Mouse (Mus musculus) midbrain, embryonic 11.5 days (tissue): ENCODE results near the gene Aurka. TPM values are rescaled to one million over a fixed set of nuclear protein-coding genes. Genes with fewer than 3 reads are reported as not detected.

Experiments
- ATAC-seq: fragments of 200-750 bp; cut with Nextera tagmentation; 2 replicates; pipeline ENCODE4 v1.8.0; 2017; ENCODE audit warnings: moderate TSS enrichment, moderate library complexity; ENCODE audit not compliant: low FRiP score
- DNase-seq: peaks from one replicate; pipeline ENCODE4 v3.0.0; 2015; ENCODE audit warnings: low spot score; ENCODE audit errors: missing footprints
- H3K27ac ChIP-seq: fragments of 300-500 bp; sonication (generic); 2 replicates; pipeline ENCODE4 v1.5.1; 2014; ENCODE audit warnings: low read depth, low read length
- H3K27me3 ChIP-seq: fragments of 300-500 bp; sonication (generic); 2 replicates; pipeline ENCODE4 v1.6.1; 2014; ENCODE audit warnings: mild to moderate bottlenecking, low read length, moderate library complexity, mixed read lengths; ENCODE audit not compliant: control insufficient read depth, insufficient read depth
- H3K36me3 ChIP-seq: fragments of 300-500 bp; sonication (generic); 2 replicates; pipeline ENCODE4 v1.6.1; 2014; ENCODE audit warnings: mild to moderate bottlenecking, low read length, moderate library complexity, mixed read lengths; ENCODE audit not compliant: control insufficient read depth, insufficient read depth
- H3K4me1 ChIP-seq: fragments of 300-500 bp; sonication (generic); 2 replicates; pipeline ENCODE4 v1.6.1; 2014; ENCODE audit warnings: low read length; ENCODE audit not compliant: control insufficient read depth, insufficient read depth
- H3K4me2 ChIP-seq: fragments of 300-500 bp; sonication (generic); 2 replicates; pipeline ENCODE4 v1.6.1; 2014; ENCODE audit warnings: mild to moderate bottlenecking, moderate library complexity
- H3K4me3 ChIP-seq: fragments of 300-500 bp; sonication (generic); 2 replicates; pipeline ENCODE4 v1.5.1; 2014; ENCODE audit warnings: low read depth, low read length
- H3K9ac ChIP-seq: fragments of 300-500 bp; sonication (generic); 2 replicates; pipeline ENCODE4 v1.6.1; 2014; ENCODE audit warnings: low read length
- H3K9me3 ChIP-seq: fragments of 300-500 bp; sonication (generic); 2 replicates; pipeline ENCODE4 v1.6.1; 2016; ENCODE audit warnings: low read length; ENCODE audit not compliant: control insufficient read depth
- WGBS: fragments of 180-500 bp; shearing (Covaris S2); extraction: QIAGEN DNeasy Blood & Tissue Kit; methylation state at CpG from one replicate; pipeline ENCODE4 v1.1.7; 2014; 5-methylcytosine and 5-hydroxymethylcytosine counted together
- polyA plus RNA-seq: library from polyadenylated mRNA; unstranded; fragments of >200 nt; fragmentation: Nextera tagmentation; extraction: Ambion mirVana; gene quantifications from 2 replicates; pipeline ENCODE4 v1.2.1, GENCODE M21; 2014

Gene Aurka
- 163 and 169 TPM in 2 replicates for polyA plus RNA-seq

DNA sequence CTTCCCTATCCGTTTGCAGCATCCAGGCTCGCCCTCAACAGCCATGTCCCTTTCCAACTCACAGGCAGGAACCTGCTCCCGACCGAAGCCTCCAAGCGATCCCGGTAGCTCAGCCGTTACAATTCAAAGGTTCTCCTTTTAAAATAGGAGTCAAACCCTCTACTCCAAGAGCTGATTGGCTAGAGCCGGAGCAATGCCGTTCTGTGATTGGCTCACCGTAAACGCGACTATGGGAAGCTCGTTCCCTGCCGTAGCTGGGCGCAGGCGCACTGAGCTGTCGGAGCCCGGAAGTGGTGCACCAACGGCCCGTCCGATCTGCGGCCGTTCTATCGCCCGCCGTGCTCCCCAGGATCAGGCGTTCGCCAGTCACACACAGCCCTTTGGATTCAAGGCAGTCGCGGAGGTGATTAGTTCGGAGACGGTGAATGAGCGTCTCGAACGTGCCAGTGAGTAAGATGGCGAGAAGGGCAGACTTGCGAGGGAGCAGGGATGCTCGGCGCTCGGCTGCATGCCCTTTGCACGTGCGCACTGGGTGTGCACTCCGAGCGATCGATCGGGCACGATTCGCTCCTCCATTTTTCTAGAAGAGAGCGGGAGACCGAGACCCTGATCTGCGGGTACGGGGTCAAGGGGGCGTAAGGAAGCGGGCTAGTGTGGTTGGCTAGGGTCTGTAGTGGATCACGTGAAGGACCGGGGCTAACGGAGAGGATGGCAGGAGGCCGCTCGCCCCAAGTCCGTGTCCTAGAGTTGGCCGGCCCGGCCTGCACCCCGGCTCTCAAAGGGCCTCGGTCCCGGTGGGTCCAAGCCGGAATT lies at the start of gene Aurka, which contains the start of gene Cstf1:
Aurka (minus strand) TSS at position 125 of the 813 bp plus-strand sequence.
Cstf1 (plus strand) TSS at position 271 of the 813 bp plus-strand sequence.
- peak; percentile 98 for ATAC-seq
- WGBS, result under 1% methylated on average over 66 of the region's 66 CpGs

DNA sequence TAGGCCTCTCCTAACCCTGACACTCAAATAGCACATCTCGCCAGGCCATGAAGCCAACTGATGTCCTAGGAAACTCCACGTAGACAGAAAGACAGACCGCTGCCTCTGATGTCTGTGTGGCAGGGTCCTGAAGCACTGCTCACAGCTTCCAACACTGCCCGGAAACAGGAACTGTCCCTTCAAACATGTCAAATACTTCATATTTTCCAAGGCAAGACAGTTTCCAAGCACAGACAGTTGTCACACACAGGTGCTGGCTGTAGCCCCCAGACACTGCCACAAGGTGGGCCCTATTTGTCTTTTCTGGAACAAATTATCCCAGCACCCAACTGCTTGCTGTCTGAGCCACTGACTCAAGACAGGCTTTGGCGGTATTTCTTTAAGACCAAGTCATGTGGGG lies 47.9 kb upstream of the Aurka start:
- 87% methylated on average over 5 of the region's 5 CpGs for WGBS
- Histone ChIP-seq H3K4me2 (no peak overlapping the region), H3K4me3 (no peak overlapping the region), H3K27ac (no peak overlapping the region), H3K36me3 (no peaks in the 10 kb centered on the region), H3K9me3 (no peaks in the 10 kb centered on the region), H3K9ac (no peak overlapping the region), H3K27me3 (no peaks in the 10 kb centered on the region), H3K4me1 (0 out of 2 replicates have a peak, but pooled peaks cover 2% of the 10 kb centered on the region)
- ATAC-seq (no peak), DNase-seq (peak; percentile 69)

More for the DNA sequence above, at the start of gene Aurka, which contains the start of gene Cstf1:
- Histone ChIP-seq H3K9ac (peak within 1 kb of the TSS; percentile 95), H3K4me2 (peak within 1 kb of the TSS; percentile 85), H3K4me1 (peaks cover 17% of the 10 kb centered on the region), H3K27ac (peak within 1 kb of the TSS; percentile 68), H3K4me3 (peak within 1 kb of the TSS; percentile 92), H3K27me3 (no peaks in the 10 kb centered on the region), H3K9me3 (no peaks in the 10 kb centered on the region), H3K36me3 (peaks cover 22% of the 10 kb centered on the region; the same call in 1 of the 2 replicates)
- DNase-seq, result peak; percentile 99

DNA sequence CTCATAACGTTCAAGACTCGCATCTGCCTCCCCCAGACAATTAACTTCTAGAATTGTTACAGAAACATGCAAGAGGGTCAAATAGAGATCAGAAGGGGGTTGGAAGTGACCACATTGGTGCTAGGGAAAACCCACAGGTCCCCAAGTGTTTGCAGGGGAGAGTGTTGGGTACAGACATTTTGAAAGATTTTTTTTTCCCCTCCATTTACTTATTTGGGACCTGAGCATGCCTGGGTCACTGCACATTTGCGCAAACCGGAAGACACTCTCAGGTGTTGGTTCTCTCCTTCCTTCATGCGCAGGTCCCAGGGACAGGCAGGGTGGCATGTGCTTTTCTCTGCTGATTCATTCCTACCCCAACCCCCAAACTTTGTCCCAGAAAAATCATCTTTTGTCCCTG lies 46.5 kb upstream of the Aurka start:
- Histone ChIP-seq H3K36me3 (no peaks in the 10 kb centered on the region), H3K4me3 (no peak overlapping the region), H3K4me1 (peaks cover 5% of the 10 kb centered on the region; the same call in 1 of the 2 replicates), H3K27ac (no peak overlapping the region), H3K9ac (no peak overlapping the region), H3K9me3 (no peaks in the 10 kb centered on the region), H3K27me3 (no peaks in the 10 kb centered on the region), H3K4me2 (no peak overlapping the region)
- 88% methylated on average over 5 of the region's 5 CpGs for WGBS
- ATAC-seq (no peak), DNase-seq (no peak)

DNA sequence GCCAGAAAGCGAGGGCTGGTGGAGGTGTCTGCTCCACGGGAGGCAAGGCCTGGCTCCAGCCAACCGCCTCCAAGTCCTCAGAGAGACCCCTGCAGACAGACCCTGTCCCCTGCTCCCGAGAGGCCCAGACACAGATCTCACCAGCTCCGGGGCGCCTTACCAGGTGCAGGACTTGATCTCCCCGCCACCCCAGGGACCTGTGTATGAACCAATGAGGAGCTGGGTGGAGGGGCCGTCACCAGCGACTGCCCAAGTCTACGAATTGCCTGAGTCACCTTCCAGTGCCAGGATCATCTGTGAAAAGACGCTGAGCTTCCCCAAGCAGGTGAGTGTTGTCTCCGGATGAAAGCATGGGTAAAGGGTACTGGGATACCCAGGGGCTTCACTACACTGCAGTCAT lies 45.9 kb upstream of the Aurka start:
- Histone ChIP-seq H3K9me3 (no peaks in the 10 kb centered on the region), H3K27me3 (no peaks in the 10 kb centered on the region), H3K4me3 (no peak overlapping the region), H3K4me1 (peaks cover 5% of the 10 kb centered on the region; the same call in 1 of the 2 replicates), H3K4me2 (no peak overlapping the region), H3K36me3 (no peaks in the 10 kb centered on the region), H3K27ac (no peak overlapping the region), H3K9ac (no peak overlapping the region)
- DNase-seq (peak; percentile 17), ATAC-seq (no peak)
- 65% methylated on average over 12 of the region's 12 CpGs for WGBS

DNA sequence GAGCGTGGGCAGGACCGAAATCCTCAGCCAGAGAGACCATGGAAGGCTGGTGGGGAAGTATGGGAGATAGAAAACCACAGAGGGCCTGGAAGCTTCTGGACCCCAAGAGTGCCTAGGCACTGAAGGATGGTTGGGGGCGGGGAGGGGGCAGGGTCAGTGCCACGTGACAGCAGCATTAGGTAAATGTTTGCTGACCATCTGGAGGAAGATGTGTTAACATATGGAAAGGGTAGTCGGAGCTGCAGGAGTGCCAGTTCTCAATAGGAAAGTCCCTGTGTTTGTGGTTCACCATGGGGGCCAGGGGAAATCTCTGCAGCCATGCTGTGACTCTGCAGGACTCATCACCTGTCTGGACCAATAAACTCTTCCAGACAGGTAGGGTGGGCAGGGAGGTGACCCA lies 43.6 kb upstream of the Aurka start:
- no peak overlapping the region for H3K4me3 ChIP-seq
- no peaks in the 10 kb centered on the region for H3K27me3 ChIP-seq
- no peaks in the 10 kb centered on the region for H3K36me3 ChIP-seq
- DNase-seq (peak; percentile 74), ATAC-seq (no peak)
- H3K4me1 ChIP-seq, result peaks cover 5% of the 10 kb centered on the region; the same call in 1 of the 2 replicates
- H3K4me2 ChIP-seq, result no peak overlapping the region
- H3K9me3 ChIP-seq, result no peaks in the 10 kb centered on the region
- no peak overlapping the region for H3K9ac ChIP-seq
- no peak overlapping the region for H3K27ac ChIP-seq
- WGBS, result 47% methylated on average over 5 of the region's 5 CpGs

DNA sequence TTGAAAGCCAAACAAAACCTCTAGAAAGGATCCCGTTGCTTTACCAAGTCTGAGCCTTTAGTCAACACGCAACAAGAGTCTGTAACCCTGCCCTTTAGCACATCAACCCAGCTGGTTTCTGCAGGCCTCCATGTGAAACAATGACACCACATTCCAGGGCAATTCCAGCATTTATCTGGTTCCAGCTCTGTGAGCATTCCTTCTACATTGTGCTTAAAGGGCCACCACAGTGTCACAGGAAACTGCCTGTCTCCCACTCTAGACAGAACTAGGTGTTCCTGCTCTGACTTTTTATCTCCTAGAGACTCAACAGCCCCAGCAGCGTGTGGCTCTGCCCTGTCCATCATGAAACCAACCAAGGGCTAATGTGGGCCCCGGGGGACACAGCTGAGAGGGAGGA lies 42.9 kb upstream of the Aurka start:
- no peak overlapping the region for H3K9ac ChIP-seq
- H3K27ac ChIP-seq, result no peak overlapping the region
- 36% methylated on average over 4 of the region's 4 CpGs for WGBS
- no peaks in the 10 kb centered on the region for H3K9me3 ChIP-seq
- H3K4me1 ChIP-seq, result peaks cover 5% of the 10 kb centered on the region; the same call in 1 of the 2 replicates
- DNase-seq (peak; percentile 86), ATAC-seq (no peak)
- no peak overlapping the region for H3K4me2 ChIP-seq
- H3K36me3 ChIP-seq, result no peaks in the 10 kb centered on the region
- no peaks in the 10 kb centered on the region for H3K27me3 ChIP-seq
- H3K4me3 ChIP-seq, result no peak overlapping the region

DNA sequence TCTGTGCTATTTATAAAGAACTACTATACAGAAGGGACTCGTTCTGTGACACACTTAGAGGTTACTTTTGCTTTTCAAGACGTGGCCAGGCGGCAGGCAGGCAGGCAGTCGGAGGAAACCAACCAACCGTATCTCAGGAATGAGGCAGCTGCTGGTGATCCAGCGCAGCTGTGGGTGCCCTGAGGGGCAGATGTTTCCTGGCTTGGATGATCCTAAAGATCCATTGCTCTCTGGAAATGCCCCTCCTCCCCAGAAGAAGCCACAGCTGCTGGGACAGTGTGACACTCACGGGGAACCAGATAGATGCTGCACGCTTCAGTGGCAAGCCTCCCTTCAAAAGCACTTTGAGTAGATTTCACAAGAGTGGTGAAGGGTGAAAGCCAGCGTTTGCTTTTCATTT lies 42.1 kb upstream of the Aurka start:
- Histone ChIP-seq H3K4me1 (peaks cover 5% of the 10 kb centered on the region; the same call in 1 of the 2 replicates), H3K9ac (no peak overlapping the region), H3K36me3 (no peaks in the 10 kb centered on the region), H3K4me2 (peak overlapping the region; percentile 11; the same call in 1 of the 2 replicates), H3K27me3 (no peaks in the 10 kb centered on the region), H3K27ac (no peak overlapping the region), H3K9me3 (no peaks in the 10 kb centered on the region), H3K4me3 (no peak overlapping the region)
- peak; percentile 55; the same call in 1 of the 2 replicates for ATAC-seq
- peak; percentile 89 for DNase-seq
- WGBS, result 7% methylated on average over 9 of the region's 9 CpGs

DNA sequence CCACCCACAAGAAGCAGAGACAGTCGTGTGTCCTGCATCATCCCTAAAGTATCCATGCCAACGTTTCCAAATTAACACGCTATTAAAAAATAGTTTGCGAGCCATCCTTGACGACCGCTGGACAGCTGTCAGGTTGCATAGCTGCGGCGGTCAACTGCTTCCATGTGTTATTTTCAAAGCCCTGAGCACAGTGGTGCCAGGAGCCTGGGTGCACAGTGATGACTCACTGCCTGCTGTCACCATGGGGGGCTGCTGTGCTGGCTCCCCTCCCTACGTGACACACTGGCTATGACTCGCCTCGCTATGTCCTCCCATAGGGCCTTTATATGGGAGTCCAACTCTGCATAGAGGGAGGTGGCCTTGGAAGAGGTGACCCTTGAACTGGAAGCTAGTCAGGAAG lies 40.8 kb upstream of the Aurka start:
- Histone ChIP-seq H3K27ac (no peak overlapping the region), H3K27me3 (no peaks in the 10 kb centered on the region), H3K9ac (no peak overlapping the region), H3K4me3 (no peak overlapping the region), H3K4me1 (peaks cover 5% of the 10 kb centered on the region; the same call in 1 of the 2 replicates), H3K4me2 (no peak overlapping the region), H3K36me3 (no peaks in the 10 kb centered on the region), H3K9me3 (no peaks in the 10 kb centered on the region)
- ATAC-seq (peak; percentile 33; the same call in 1 of the 2 replicates), DNase-seq (no peak)
- 87% methylated on average over 11 of the region's 11 CpGs for WGBS

DNA sequence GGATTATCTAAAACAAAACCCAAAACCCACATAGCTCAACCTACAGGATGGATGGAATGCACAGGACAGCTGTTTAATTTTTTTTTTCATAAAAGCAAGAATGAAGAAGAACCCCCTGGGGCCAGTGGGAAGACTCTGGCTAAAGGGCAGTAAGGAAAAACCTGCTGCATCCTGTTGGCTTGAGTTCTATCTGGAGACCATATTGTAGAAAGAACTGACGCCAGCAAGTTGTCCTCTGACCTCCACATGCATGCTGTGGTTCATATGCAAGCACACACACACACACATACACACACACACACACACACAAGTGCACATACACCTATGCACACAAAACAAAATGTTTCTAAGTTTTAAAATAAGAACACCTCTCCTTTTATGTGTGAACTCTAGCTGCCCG lies 40.4 kb upstream of the Aurka start:
- 85% methylated on average over 2 of the region's 2 CpGs for WGBS
- no peaks in the 10 kb centered on the region for H3K27me3 ChIP-seq
- no peak overlapping the region for H3K4me2 ChIP-seq
- H3K4me3 ChIP-seq, result no peak overlapping the region
- peaks cover 5% of the 10 kb centered on the region; the same call in 1 of the 2 replicates for H3K4me1 ChIP-seq
- H3K27ac ChIP-seq, result no peak overlapping the region
- H3K9ac ChIP-seq, result no peak overlapping the region
- no peak for ATAC-seq
- no peak for DNase-seq
- no peaks in the 10 kb centered on the region for H3K36me3 ChIP-seq
- H3K9me3 ChIP-seq, result no peaks in the 10 kb centered on the region
